Mouse (Mus musculus) ES-Bruce4 (cell line): ENCODE data around the gene Sec24b.

Source experiments
- CTCF ChIP-seq: IDR thresholded peaks from one replicate; pipeline ENCODE4 v1.8.1; 2011; ENCODE audit warnings: low read depth, low read length
- POLR2A ChIP-seq: IDR thresholded peaks from one replicate; pipeline ENCODE4 v1.8.1; 2011; ENCODE audit warnings: low read length; ENCODE audit not compliant: insufficient read depth

GRCm38 (mm10) chr3:130025556-130025955 is 35.8 kb downstream of the Sec24b start:
- TF ChIP-seq CTCF: no peak
- no peak for TF ChIP-seq POLR2A
